Mouse (Mus musculus) kidney, postnatal 14 days (tissue): ENCODE data around the gene Agxt.
A peak's percentile ranks its signal among the peaks of the same experiment; 100 is the strongest.

ENCODE experiments used
- DNase-seq: peaks from one replicate; pipeline ENCODE4 v3.0.0; 2022; ENCODE audit warnings: mixed read lengths

Gene Agxt

GRCm38 (mm10) chr1:93135036-93135526 lies at the start of gene Agxt:
Gene Agxt (plus strand): TSS chr1:93135240.
- DNase-seq = no peak

GRCm38 (mm10) chr1:93092582-93092981 lies 42.5 kb upstream of the Agxt start:
- DNase-seq = no peak

GRCm38 (mm10) chr1:93098956-93099355 lies 36.1 kb upstream of the Agxt start:
- no peak for DNase-seq

- peak; percentile 11 for DNase-seq
These were observed 34.8 kb upstream of the Agxt start for GRCm38 (mm10) chr1:93100243-93100575.

GRCm38 (mm10) chr1:93100576-93101491 lies 34.2 kb upstream of the Agxt start:
- DNase-seq = peak; percentile 19

- peak; percentile 32 for DNase-seq
These were observed 33.4 kb upstream of the Agxt start, which contains the start of gene Kif1a for GRCm38 (mm10) chr1:93101571-93102061. Gene Kif1a (minus strand): TSS chr1:93101951.

- no peak for DNase-seq
These were observed 32.3 kb upstream of the Agxt start for GRCm38 (mm10) chr1:93102700-93103099.

GRCm38 (mm10) chr1:93114713-93115463 lies 20.2 kb upstream of the Agxt start:
- peak; percentile 76 for DNase-seq

- DNase-seq = no peak
These were observed 19.6 kb upstream of the Agxt start for GRCm38 (mm10) chr1:93115471-93115870.

- DNase-seq = no peak
These were observed 16.2 kb upstream of the Agxt start for GRCm38 (mm10) chr1:93118816-93119215.

- no peak for DNase-seq
These were observed 11.7 kb upstream of the Agxt start for GRCm38 (mm10) chr1:93123179-93123854.

- no peak for DNase-seq
These were observed 11.0 kb upstream of the Agxt start for GRCm38 (mm10) chr1:93124066-93124465.

- DNase-seq = peak; percentile 17
These were observed 9.8 kb upstream of the Agxt start for GRCm38 (mm10) chr1:93125256-93125655.

- no peak for DNase-seq
These were observed 6.8 kb upstream of the Agxt start for GRCm38 (mm10) chr1:93128209-93128608.

- peak; percentile 63 for DNase-seq
These were observed 6.2 kb upstream of the Agxt start for GRCm38 (mm10) chr1:93128710-93129349.

- DNase-seq = peak; percentile 30
These were observed 4.6 kb upstream of the Agxt start for GRCm38 (mm10) chr1:93130242-93130983.

GRCm38 (mm10) chr1:93132676-93133075 lies 2.4 kb upstream of the Agxt start:
- no peak for DNase-seq

- DNase-seq = peak; percentile 82
These were observed 3.5 kb downstream of the Agxt start for GRCm38 (mm10) chr1:93138534-93138933.

- no peak for DNase-seq
These were observed 4.7 kb downstream of the Agxt start for GRCm38 (mm10) chr1:93139713-93140112.

- DNase-seq = no peak
These were observed 7.8 kb downstream of the Agxt start for GRCm38 (mm10) chr1:93142871-93143270.

GRCm38 (mm10) chr1:93144176-93144575 lies 9.1 kb downstream of the Agxt start:
- DNase-seq = no peak
